Mouse (Mus musculus) CH12.LX (cell line): ENCODE results near the gene Foxk2. TPM values are rescaled to one million over a fixed set of nuclear protein-coding genes. Genes with fewer than 3 reads are reported as not detected.

Source experiments
- DNase-seq: peaks from one replicate; pipeline ENCODE4 v3.0.0-alpha.2; 2013; ENCODE audit errors: extremely low read depth
- H3K27ac ChIP-seq: 2 replicates; pipeline ENCODE4 v1.5.1; 2012; ENCODE audit warnings: low read depth, mild to moderate bottlenecking, control low read depth, moderate library complexity; ENCODE audit not compliant: insufficient read depth
- H3K27me3 ChIP-seq: replicated peaks from 2 replicates; pipeline ENCODE3; 2012; ENCODE audit warnings: inconsistent platforms
- H3K36me3 ChIP-seq, 2 experiments: replicated peaks in 1 of 2; 2 replicates each; pipeline versions ENCODE3 to v1.6.1; 2012; ENCODE audit warnings: inconsistent platforms in 1 of 2, low read length in 1 of 2, mild to moderate bottlenecking in 1 of 2, mixed read lengths in 1 of 2, moderate library complexity in 1 of 2; ENCODE audit not compliant: control insufficient read depth in 1 of 2, insufficient read depth in 1 of 2
- H3K4me1 ChIP-seq, 2 experiments: 2 replicates each; pipeline ENCODE4 v1.6.1; 2012; ENCODE audit warnings: inconsistent platforms in 1 of 2, moderate library complexity in 1 of 2; ENCODE audit not compliant: insufficient read depth in 2 of 2, control insufficient read depth in 1 of 2
- H3K4me2 ChIP-seq: 2 replicates; pipeline ENCODE4 v1.6.1; 2012; ENCODE audit warnings: low read depth, mild to moderate bottlenecking, control low read depth; ENCODE audit not compliant: poor library complexity, insufficient read depth, severe bottlenecking
- H3K4me3 ChIP-seq, 3 experiments: fragments of 150-350 bp in 1 of 3; sonication (generic) in 1 of 3; replicated peaks in 1 of 3; 2 replicates each; pipeline versions ENCODE3 to v1.5.1; 2011 to 2012; ENCODE audit warnings: low read depth in 2 of 3, low read length in 2 of 3, mild to moderate bottlenecking in 2 of 3, moderate library complexity in 2 of 3, control low read depth in 1 of 3, improper control_type of control experiment in 1 of 3, inconsistent platforms in 1 of 3, mixed read lengths in 1 of 3; ENCODE audit not compliant: poor library complexity in 1 of 3
- H3K79me2 ChIP-seq: replicated peaks from 2 replicates; pipeline ENCODE4 v1.6.1; 2012; ENCODE audit warnings: mild to moderate bottlenecking, moderate library complexity; ENCODE audit not compliant: control insufficient read depth, poor library complexity, insufficient read depth, severe bottlenecking; ENCODE audit errors: extremely low read depth
- H3K9ac ChIP-seq: 2 replicates; pipeline ENCODE4 v1.6.1; 2012; ENCODE audit warnings: low read depth, mild to moderate bottlenecking, control low read depth, moderate library complexity; ENCODE audit not compliant: insufficient read depth
- H3K9me3 ChIP-seq: replicated peaks from 2 replicates; pipeline ENCODE3; 2012; ENCODE audit warnings: low read length, inconsistent platforms, mixed read lengths
- BHLHE40 ChIP-seq: IDR thresholded peaks from 2 replicates; pipeline ENCODE4 v1.6.1; 2011; ENCODE audit warnings: mild to moderate bottlenecking, low read depth, low read length, improper control_type of control experiment
- CHD1 ChIP-seq: IDR thresholded peaks from 2 replicates; pipeline ENCODE4 v1.6.1; 2012; ENCODE audit warnings: low read depth, low read length, improper control_type of control experiment, inconsistent platforms
- CTCF ChIP-seq, 2 experiments: IDR thresholded peaks in 1 of 2; conservative IDR thresholded peaks in 1 of 2; 2 replicates each; pipeline ENCODE4 v1.5.1; 2011 to 2012; ENCODE audit warnings: low read depth in 2 of 2, low read length in 2 of 2, improper control_type of control experiment in 1 of 2, inconsistent platforms in 1 of 2, mild to moderate bottlenecking in 1 of 2, moderate library complexity in 1 of 2
- E2F4 ChIP-seq: IDR thresholded peaks from 2 replicates; pipeline ENCODE4 v1.6.1; 2011; ENCODE audit warnings: low read depth, low read length, improper control_type of control experiment; ENCODE audit not compliant: insufficient replicate concordance
- ELF1 ChIP-seq: IDR thresholded peaks from 2 replicates; pipeline ENCODE4 v1.6.1; 2014; ENCODE audit warnings: low read depth, mild to moderate bottlenecking, inconsistent platforms, low read length, improper control_type of control experiment
- ETS1 ChIP-seq: conservative IDR thresholded peaks from 2 replicates; pipeline ENCODE4 v1.6.1; 2012; ENCODE audit warnings: low read depth, mild to moderate bottlenecking, inconsistent platforms, low read length, improper control_type of control experiment, moderate library complexity
- IRF4 ChIP-seq: IDR thresholded peaks from 2 replicates; pipeline ENCODE4 v1.6.1; 2014; ENCODE audit warnings: low read depth, mild to moderate bottlenecking, inconsistent platforms, low read length, improper control_type of control experiment
- JUND ChIP-seq: conservative IDR thresholded peaks from 2 replicates; pipeline ENCODE4 v1.6.1; 2011; ENCODE audit warnings: low read depth, low read length, improper control_type of control experiment
- KAT2A ChIP-seq: IDR thresholded peaks from 2 replicates; pipeline ENCODE4 v1.6.1; 2012; ENCODE audit warnings: low read length, improper control_type of control experiment, inconsistent platforms; ENCODE audit not compliant: insufficient replicate concordance
- MAX ChIP-seq: IDR thresholded peaks from 2 replicates; pipeline ENCODE4 v1.6.1; 2011; ENCODE audit warnings: low read length, improper control_type of control experiment
- MEF2A ChIP-seq: IDR thresholded peaks from 2 replicates; pipeline ENCODE4 v1.6.1; 2014; ENCODE audit warnings: low read depth, mild to moderate bottlenecking, inconsistent platforms, low read length, improper control_type of control experiment, borderline replicate concordance
- MXI1 ChIP-seq: IDR thresholded peaks from 2 replicates; pipeline ENCODE4 v1.6.1; 2011; ENCODE audit warnings: mild to moderate bottlenecking, low read depth, low read length, improper control_type of control experiment
- MYC ChIP-seq: IDR thresholded peaks from 2 replicates; pipeline ENCODE4 v1.6.1; 2011; ENCODE audit warnings: low read depth, mild to moderate bottlenecking, improper control_type of control experiment, low read length
- NELFE ChIP-seq: IDR thresholded peaks from 2 replicates; pipeline ENCODE4 v1.6.1; 2011; ENCODE audit warnings: low read depth, low read length, improper control_type of control experiment
- PAX5 ChIP-seq: IDR thresholded peaks from 2 replicates; pipeline ENCODE4 v1.6.1; 2012; ENCODE audit warnings: low read length, inconsistent platforms, mixed read lengths
- RAD21 ChIP-seq: IDR thresholded peaks from 2 replicates; pipeline ENCODE4 v1.6.1; 2011; ENCODE audit warnings: low read depth, mild to moderate bottlenecking, low read length, improper control_type of control experiment, moderate library complexity
- RCOR1 ChIP-seq: conservative IDR thresholded peaks from 2 replicates; pipeline ENCODE4 v1.6.1; 2012; ENCODE audit warnings: low read depth, mild to moderate bottlenecking, inconsistent platforms, low read length, improper control_type of control experiment
- SIN3A ChIP-seq: IDR thresholded peaks from 2 replicates; pipeline ENCODE4 v1.6.1; 2012; ENCODE audit warnings: low read length, improper control_type of control experiment, inconsistent platforms
- SMC3 ChIP-seq: IDR thresholded peaks from 2 replicates; pipeline ENCODE4 v1.6.1; 2011; ENCODE audit warnings: low read depth, low read length, improper control_type of control experiment
- TBP ChIP-seq: conservative IDR thresholded peaks from 2 replicates; pipeline ENCODE4 v1.6.1; 2011; ENCODE audit warnings: low read depth, low read length, improper control_type of control experiment
- TCF12 ChIP-seq: IDR thresholded peaks from 2 replicates; pipeline ENCODE4 v1.6.1; 2014; ENCODE audit warnings: low read depth, mild to moderate bottlenecking, inconsistent platforms, low read length, improper control_type of control experiment
- UBTF ChIP-seq: IDR thresholded peaks from 2 replicates; pipeline ENCODE4 v1.6.1; 2012; ENCODE audit warnings: low read depth, mild to moderate bottlenecking, inconsistent platforms, low read length, improper control_type of control experiment, moderate library complexity
- USF1 ChIP-seq: IDR thresholded peaks from 2 replicates; pipeline ENCODE4 v1.6.1; 2014; ENCODE audit warnings: low read depth, mild to moderate bottlenecking, inconsistent platforms, low read length, improper control_type of control experiment
- USF2 ChIP-seq: conservative IDR thresholded peaks from 2 replicates; pipeline ENCODE4 v1.6.1; 2011; ENCODE audit warnings: low read depth, low read length, improper control_type of control experiment
- ZKSCAN1 ChIP-seq: IDR thresholded peaks from 2 replicates; pipeline ENCODE4 v1.6.1; 2012; ENCODE audit warnings: low read depth, inconsistent platforms, low read length, improper control_type of control experiment, borderline replicate concordance
- ZMIZ1 ChIP-seq: IDR thresholded peaks from 2 replicates; pipeline ENCODE4 v1.6.1; 2012; ENCODE audit warnings: low read depth, mild to moderate bottlenecking, inconsistent platforms, low read length, improper control_type of control experiment
- ZNF384 ChIP-seq: IDR thresholded peaks from 2 replicates; pipeline ENCODE4 v1.6.1; 2012; ENCODE audit warnings: low read depth, low read length, improper control_type of control experiment, inconsistent platforms
- dilution Hi-C: fragments of 300-500 bp; cut with MboI; formaldehyde crosslinking; loops from 2 replicates; pipeline ENCODE4 v1.14.3; 2020; ENCODE audit warnings: low sequenced_read_pairs; ENCODE audit not compliant: extremely low pct_unique_long_range_greater_than_20kb, extremely low pct_ligation_motif_present
- in situ Hi-C: fragments of 300-500 bp; cut with MboI; formaldehyde crosslinking; loops from 3 replicates; pipeline ENCODE4 v1.14.3; 2019; ENCODE audit warnings: low sequenced_read_pairs, low pct_ligation_motif_present, low pct_unique_long_range_greater_than_20kb, mixed read lengths
- polyA plus RNA-seq: library from polyadenylated mRNA; unstranded; fragments of >175 nt; gene quantifications from 2 replicates; pipeline ENCODE4 v1.2.1, GENCODE M21; 2012; ENCODE audit warnings: low read depth; ENCODE audit not compliant: insufficient read length
- total RNA-seq, 2 experiments: library from RNA; depleted of rRNA; stranded (reverse); fragments of 300-350 nt in 1 of 2; fragments of >200 nt in 1 of 2; gene quantifications; 2 replicates each; pipeline ENCODE4 v1.2.3; 2012 to 2014

The Foxk2 gene
- total and polyA plus RNA-seq, 3 experiments = 26.9 to 44.3 (median 41.2) TPM

GRCm38 (mm10) chr11:121237345-121238128, 22.3 kb upstream of the Foxk2 start:
- TF ChIP-seq USF2 (peak; percentile 63), NELFE (no peak), PAX5 (no peak), TBP (peak; percentile 49; the same call in 1 of the 2 replicates), MYC (peak; percentile 62; the same call in 1 of the 2 replicates), UBTF (no peak), JUND (no peak), TCF12 (0 out of 2 replicates have a peak, but pooled peaks have one; percentile 19), ELF1 (no peak; the same call in none of the 2 replicates), CHD1 (0 out of 2 replicates have a peak, but pooled peaks have one; percentile 34), BHLHE40 (peak; percentile 99), ZNF384 (peak; percentile 56; the same call in 1 of the 2 replicates), ZMIZ1 (no peak), MXI1 (peak; percentile 99), CTCF (conservative IDR thresholded peaks at IDR 0.05 in 1 of 2, IDR thresholded peaks at IDR 0.05 in 1 of 2; ENCODE audit: low read depth in 2 of 2, low read length in 2 of 2) (peak; percentile 7 to 61; a peak in 2 of 4 replicates), ETS1 (peak; percentile 48; the same call in 1 of the 2 replicates), KAT2A (no peak), SIN3A (peak; percentile 95; the same call in 1 of the 2 replicates), ZKSCAN1 (no peak), IRF4 (no peak), MAX (peak; percentile 90), USF1 (peak; percentile 69), RAD21 (peak; percentile 13), MEF2A (no peak), E2F4 (no peak), RCOR1 (no peak), SMC3 (no peak; the same call in 1 of the 2 replicates)
- peaks cover 5 to 35% of the 10 kb centered on the region in 2 experiments for H3K4me1 ChIP-seq
- peak; percentile 65 for DNase-seq
- H3K9ac ChIP-seq = peak overlapping the region; percentile 42
- in situ Hi-C loops (no loop called here), dilution Hi-C loops (no loop called here)
- H3K4me2 ChIP-seq = peak overlapping the region; percentile 97
- no peaks in the 10 kb centered on the region for H3K27me3 ChIP-seq
- peak overlapping the region; percentile 52 for H3K27ac ChIP-seq
- peak overlapping the region; percentile 71 to 94 (median 74) for H3K4me3 ChIP-seq
- no peaks in the 10 kb centered on the region for H3K9me3 ChIP-seq
- peaks cover 6 to 36% of the 10 kb centered on the region in 2 experiments for H3K36me3 ChIP-seq
- no peaks in the 10 kb centered on the region for H3K79me2 ChIP-seq
